Mouse (Mus musculus) forebrain, embryonic 16.5 days (tissue): ENCODE results near the gene Hist1h3g. TPM values are rescaled to one million over a fixed set of nuclear protein-coding genes. Genes with fewer than 3 reads are reported as not detected.

Source experiments
- ATAC-seq: fragments of 200-750 bp; cut with Nextera tagmentation; 2 replicates; pipeline ENCODE4 v1.8.0; 2017; ENCODE audit warnings: mild to moderate bottlenecking, moderate library complexity
- H3K27ac ChIP-seq: fragments of 300-500 bp; sonication (generic); 2 replicates; pipeline ENCODE4 v1.5.1; 2014; ENCODE audit warnings: low read length, control low read depth
- H3K27me3 ChIP-seq: fragments of 300-500 bp; sonication (generic); replicated peaks from 2 replicates; pipeline ENCODE4 v1.6.1; 2014; ENCODE audit warnings: low read length; ENCODE audit not compliant: control insufficient read depth, insufficient read depth
- H3K36me3 ChIP-seq: fragments of 300-500 bp; sonication (generic); 2 replicates; pipeline ENCODE4 v1.6.1; 2014; ENCODE audit not compliant: control insufficient read depth, insufficient read depth
- H3K4me1 ChIP-seq: fragments of 300-500 bp; sonication (generic); replicated peaks from 2 replicates; pipeline ENCODE4 v1.6.1; 2014; ENCODE audit warnings: low read length; ENCODE audit not compliant: control insufficient read depth, insufficient read depth
- H3K4me2 ChIP-seq: fragments of 300-500 bp; sonication (generic); 2 replicates; pipeline ENCODE4 v1.6.1; 2014; ENCODE audit warnings: mild to moderate bottlenecking, low read length, control low read depth
- H3K4me3 ChIP-seq: fragments of 300-500 bp; sonication (generic); replicated peaks from 2 replicates; pipeline ENCODE4 v1.5.1; 2014; ENCODE audit warnings: mild to moderate bottlenecking, low read length, control low read depth
- H3K9ac ChIP-seq: fragments of 300-500 bp; sonication (generic); replicated peaks from 2 replicates; pipeline ENCODE4 v1.6.1; 2014; ENCODE audit warnings: low read depth, low read length, control low read depth
- H3K9me3 ChIP-seq: fragments of 300-500 bp; sonication (generic); 2 replicates; pipeline ENCODE4 v1.6.1; 2016; ENCODE audit warnings: low read length; ENCODE audit not compliant: control insufficient read depth
- WGBS: fragments of 180-500 bp; shearing (Covaris S2); extraction: QIAGEN DNeasy Blood & Tissue Kit; methylation state at CpG from one replicate; pipeline ENCODE4 v1.1.7; 2014; 5-methylcytosine and 5-hydroxymethylcytosine counted together
- polyA plus RNA-seq: library from polyadenylated mRNA; unstranded; fragments of >200 nt; fragmentation: Nextera tagmentation; extraction: Ambion mirVana; gene quantifications from 2 replicates; pipeline ENCODE4 v1.2.1, GENCODE M21; 2015

Gene Hist1h3g
- polyA plus RNA-seq, 1 experiment from 2014 or later, result 1.5 TPM

- no peaks in the 10 kb centered on the region for H3K27me3 ChIP-seq
- H3K4me3 ChIP-seq, result no peak overlapping the region
- no peaks in the 10 kb centered on the region for H3K9me3 ChIP-seq
- H3K36me3 ChIP-seq, result no peaks in the 10 kb centered on the region
- 59% methylated on average over 1 of the region's 1 CpGs for WGBS
- no peak overlapping the region for H3K27ac ChIP-seq
- H3K9ac ChIP-seq, result no peak overlapping the region
- peaks cover 5% of the 10 kb centered on the region; the same call in 1 of the 2 replicates for H3K4me1 ChIP-seq
- no peak for ATAC-seq
- no peak overlapping the region for H3K4me2 ChIP-seq
Measured at GRCm38 (mm10) chr13:23510127-23510526, 25.1 kb upstream of the Hist1h3g start.

- Histone ChIP-seq H3K36me3 (no peaks in the 10 kb centered on the region), H3K9me3 (no peaks in the 10 kb centered on the region), H3K4me1 (peaks cover 7% of the 10 kb centered on the region), H3K9ac (no peak overlapping the region), H3K4me2 (no peak overlapping the region), H3K27ac (no peak overlapping the region), H3K27me3 (no peaks in the 10 kb centered on the region), H3K4me3 (no peak overlapping the region)
- WGBS, result 91% methylated on average over 1 of the region's 1 CpGs
- ATAC-seq, result no peak
Measured at GRCm38 (mm10) chr13:23513517-23513916, 21.7 kb upstream of the Hist1h3g start.

GRCm38 (mm10) chr13:23515281-23515680 lies 19.9 kb upstream of the Hist1h3g start:
- Histone ChIP-seq H3K27ac (no peak overlapping the region), H3K4me2 (no peak overlapping the region), H3K9me3 (no peaks in the 10 kb centered on the region), H3K9ac (no peak overlapping the region), H3K4me3 (no peak overlapping the region), H3K27me3 (no peaks in the 10 kb centered on the region), H3K36me3 (no peaks in the 10 kb centered on the region), H3K4me1 (peaks cover 7% of the 10 kb centered on the region)
- 78% methylated on average over 5 of the region's 5 CpGs for WGBS
- ATAC-seq, result no peak

- Histone ChIP-seq H3K9me3 (no peaks in the 10 kb centered on the region), H3K9ac (peak overlapping the region; percentile 53), H3K4me3 (peak overlapping the region; percentile 41), H3K4me1 (peaks cover 7% of the 10 kb centered on the region), H3K4me2 (peak overlapping the region; percentile 67), H3K36me3 (no peaks in the 10 kb centered on the region), H3K27ac (no peak overlapping the region), H3K27me3 (no peaks in the 10 kb centered on the region)
- 53% methylated on average over 15 of the region's 15 CpGs for WGBS
- no peak for ATAC-seq
Measured at GRCm38 (mm10) chr13:23515826-23516620, 19.2 kb upstream of the Hist1h3g start.

GRCm38 (mm10) chr13:23516822-23517602 lies 18.2 kb upstream of the Hist1h3g start:
- 0 out of 2 replicates have a peak overlapping the region, but pooled peaks have one; percentile 34 for H3K9ac ChIP-seq

GRCm38 (mm10) chr13:23517603-23518294 lies 17.5 kb upstream of the Hist1h3g start:
- H3K4me2 ChIP-seq, result peak overlapping the region; percentile 72
- H3K27ac ChIP-seq, result peak overlapping the region; percentile 68; the same call in 1 of the 2 replicates
- peak; percentile 90 for ATAC-seq

More at GRCm38 (mm10) chr13:23516822-23517602, 18.2 kb upstream of the Hist1h3g start:
- Histone ChIP-seq H3K4me1 (peaks cover 7% of the 10 kb centered on the region), H3K27ac (peak overlapping the region; percentile 68; the same call in 1 of the 2 replicates), H3K4me3 (peak overlapping the region; percentile 54), H3K4me2 (peak overlapping the region; percentile 72), H3K36me3 (no peaks in the 10 kb centered on the region), H3K27me3 (no peaks in the 10 kb centered on the region), H3K9me3 (no peaks in the 10 kb centered on the region)
- under 1% methylated on average over 19 of the region's 19 CpGs for WGBS
- ATAC-seq, result peak; percentile 70

GRCm38 (mm10) chr13:23518295-23518603 lies 17.0 kb upstream of the Hist1h3g start:
- H3K27ac ChIP-seq, result no peak overlapping the region
- H3K9me3 ChIP-seq, result no peaks in the 10 kb centered on the region
- H3K4me2 ChIP-seq, result peak overlapping the region; percentile 72
- no peak for ATAC-seq
- H3K27me3 ChIP-seq, result no peaks in the 10 kb centered on the region
- peaks cover 7% of the 10 kb centered on the region for H3K4me1 ChIP-seq
- 1% methylated on average over 6 of the region's 6 CpGs for WGBS
- no peak overlapping the region for H3K9ac ChIP-seq
- peak overlapping the region; percentile 54 for H3K4me3 ChIP-seq
- no peaks in the 10 kb centered on the region for H3K36me3 ChIP-seq

More at GRCm38 (mm10) chr13:23517603-23518294, 17.5 kb upstream of the Hist1h3g start:
- WGBS, result under 1% methylated on average over 27 of the region's 27 CpGs
- H3K9me3 ChIP-seq, result no peaks in the 10 kb centered on the region
- H3K36me3 ChIP-seq, result no peaks in the 10 kb centered on the region
- H3K4me3 ChIP-seq, result peak overlapping the region; percentile 54
- H3K9ac ChIP-seq, result no peak overlapping the region
- H3K4me1 ChIP-seq, result peaks cover 7% of the 10 kb centered on the region
- H3K27me3 ChIP-seq, result no peaks in the 10 kb centered on the region

- no peak overlapping the region for H3K9ac ChIP-seq
- H3K4me2 ChIP-seq, result peak overlapping the region; percentile 61
- H3K4me3 ChIP-seq, result peak overlapping the region; percentile 38
- under 1% methylated on average over 6 of the region's 6 CpGs for WGBS
- no peaks in the 10 kb centered on the region for H3K27me3 ChIP-seq
- peak; percentile 7; the same call in 1 of the 2 replicates for ATAC-seq
- peaks cover 7% of the 10 kb centered on the region for H3K4me1 ChIP-seq
- no peaks in the 10 kb centered on the region for H3K36me3 ChIP-seq
- H3K9me3 ChIP-seq, result no peaks in the 10 kb centered on the region
- no peak overlapping the region for H3K27ac ChIP-seq
Measured at GRCm38 (mm10) chr13:23518885-23519284, 16.3 kb upstream of the Hist1h3g start.

- H3K27me3 ChIP-seq, result no peaks in the 10 kb centered on the region
- H3K4me2 ChIP-seq, result peak overlapping the region; percentile 61
- ATAC-seq, result no peak
- no peak overlapping the region for H3K27ac ChIP-seq
- H3K9me3 ChIP-seq, result no peaks in the 10 kb centered on the region
- H3K4me1 ChIP-seq, result peaks cover 7% of the 10 kb centered on the region
- H3K4me3 ChIP-seq, result peak overlapping the region; percentile 38
- 1% methylated on average over 10 of the region's 10 CpGs for WGBS
- H3K36me3 ChIP-seq, result no peaks in the 10 kb centered on the region
- H3K9ac ChIP-seq, result no peak overlapping the region
Measured at GRCm38 (mm10) chr13:23519416-23519815, 15.8 kb upstream of the Hist1h3g start.
